Mouse (Mus musculus): ENCODE measurements around the gene Hoxa9.

Hoxa9 gene

DNA sequence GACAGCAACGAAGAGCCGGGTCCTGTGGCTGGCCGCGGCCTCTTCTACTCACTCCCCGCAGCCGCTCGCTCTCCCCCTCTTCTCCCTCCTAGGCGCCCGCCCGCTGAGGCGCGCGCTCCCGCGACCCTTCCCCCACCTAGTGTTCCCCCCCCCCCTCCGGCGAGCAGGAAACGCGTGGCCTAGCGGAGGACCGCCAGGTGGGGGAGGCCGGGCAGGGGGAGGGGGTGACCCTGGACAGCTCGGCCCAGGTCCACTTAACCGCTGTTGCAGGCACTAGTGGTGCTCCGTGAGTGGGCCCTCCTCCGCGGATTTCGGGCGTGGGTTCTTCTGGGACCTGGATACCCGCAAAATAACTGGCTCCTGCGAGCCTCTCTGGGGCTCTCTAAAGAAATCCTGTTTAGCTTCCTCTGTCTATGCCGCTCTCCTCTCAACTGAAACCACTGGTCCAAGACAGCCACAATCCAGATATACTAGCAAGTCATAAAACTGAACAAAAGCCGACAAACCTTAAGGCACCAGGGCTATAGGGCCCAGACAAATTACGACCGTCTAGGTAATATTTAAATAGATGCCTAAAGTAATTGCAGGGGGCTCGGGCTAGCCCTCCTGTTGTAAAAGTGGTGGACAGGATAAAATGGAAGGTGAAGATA is at the start of gene Hoxa9:
Gene Hoxa9 (minus strand): TSS at position 574 of the 650 bp plus-strand sequence.
- no peak for DNase-seq

DNA sequence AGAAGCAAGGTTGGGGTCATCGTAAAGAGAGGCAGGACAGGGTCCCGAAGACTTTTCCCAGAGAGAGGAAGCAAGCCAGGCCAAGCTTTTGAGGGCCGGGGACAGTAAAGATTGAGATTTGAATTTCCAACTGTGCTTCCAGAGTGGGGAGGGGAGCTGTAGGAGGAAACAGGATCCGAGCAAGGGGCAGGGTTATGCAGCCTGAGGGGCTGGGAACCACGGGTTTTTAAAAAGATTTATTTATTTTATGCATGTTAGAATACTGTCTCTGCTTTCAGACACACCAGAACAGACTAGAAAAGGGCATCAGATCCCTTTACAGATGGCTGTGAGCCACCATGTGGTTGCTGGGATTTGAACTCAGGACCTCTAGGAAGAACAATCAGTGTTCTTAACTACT is 46.0 kb upstream of the Hoxa9 start:
- no peak for DNase-seq

DNA sequence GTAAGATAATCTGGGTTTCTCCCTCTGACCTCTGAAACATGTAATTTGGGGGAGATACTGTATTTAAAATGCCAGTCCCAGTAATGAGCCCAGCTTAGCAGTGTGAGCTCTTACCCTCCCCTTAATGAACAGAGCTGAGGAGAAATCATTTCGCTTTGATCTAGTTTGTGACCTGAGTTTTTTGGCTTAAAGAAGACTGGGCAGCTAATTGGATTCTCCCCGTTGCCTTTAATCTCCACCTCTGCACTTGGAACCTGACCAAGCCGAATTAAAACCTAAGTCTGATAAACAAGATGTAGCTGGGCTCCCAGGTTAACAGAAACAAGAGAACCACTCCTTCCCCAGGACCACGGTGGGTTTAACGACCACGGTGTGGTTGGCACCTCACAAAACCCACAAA is 45.5 kb upstream of the Hoxa9 start:
- DNase-seq, result no peak

DNA sequence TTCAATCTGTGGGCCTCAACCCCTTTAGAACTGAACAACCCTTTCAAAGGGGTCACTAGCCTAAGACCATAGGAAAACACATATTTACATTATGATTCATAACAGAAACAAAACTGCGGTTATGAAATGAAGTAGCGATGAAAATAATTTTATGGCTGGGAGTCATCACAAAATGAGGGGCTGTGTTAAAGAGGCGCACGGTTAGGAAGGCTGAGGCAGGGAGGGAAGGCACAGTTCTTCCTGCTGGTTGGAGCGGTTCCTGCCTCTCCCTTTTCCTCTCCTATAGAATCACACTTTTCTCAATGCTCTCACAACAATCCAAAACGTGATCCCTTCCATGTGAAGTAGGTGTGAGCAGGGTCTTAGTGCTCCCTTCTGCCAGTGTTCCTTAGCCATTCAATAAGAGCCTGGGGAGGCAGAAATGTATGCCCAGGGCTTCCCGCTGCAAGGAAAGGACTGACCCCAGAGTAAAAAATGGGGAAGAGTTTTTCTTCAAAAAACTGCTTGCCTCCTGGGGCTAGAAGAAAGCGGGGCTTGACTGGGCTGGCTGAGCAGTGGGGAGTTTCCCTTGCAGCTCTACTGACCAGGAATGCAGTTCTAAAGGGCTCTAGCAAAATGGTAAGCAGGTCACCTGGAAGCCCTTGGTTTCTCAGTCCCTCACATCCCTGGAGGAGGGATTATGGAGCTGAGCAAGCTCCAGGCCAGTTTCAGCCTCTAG is 44.8 kb upstream of the Hoxa9 start:
- no peak for DNase-seq

DNA sequence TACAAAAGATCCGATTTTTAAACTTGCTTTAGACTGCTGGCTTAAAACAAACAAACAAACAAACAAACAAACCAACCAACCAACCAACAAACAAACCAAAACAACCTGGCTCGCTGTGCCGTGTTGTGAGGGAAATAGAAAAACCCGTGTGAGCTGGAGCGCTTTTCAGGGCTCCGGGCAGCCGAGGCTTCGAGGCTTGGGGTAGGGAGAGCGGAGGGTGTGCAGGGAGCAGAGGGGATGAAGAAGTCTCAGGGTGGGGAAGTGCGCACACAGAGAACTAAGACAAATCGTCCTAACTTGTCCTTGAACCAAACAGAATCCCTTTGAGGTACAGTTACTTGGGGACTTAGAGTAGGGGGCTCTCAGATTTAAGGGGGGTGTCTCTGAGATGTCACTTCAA is 43.7 kb upstream of the Hoxa9 start:
- no peak for DNase-seq

DNA sequence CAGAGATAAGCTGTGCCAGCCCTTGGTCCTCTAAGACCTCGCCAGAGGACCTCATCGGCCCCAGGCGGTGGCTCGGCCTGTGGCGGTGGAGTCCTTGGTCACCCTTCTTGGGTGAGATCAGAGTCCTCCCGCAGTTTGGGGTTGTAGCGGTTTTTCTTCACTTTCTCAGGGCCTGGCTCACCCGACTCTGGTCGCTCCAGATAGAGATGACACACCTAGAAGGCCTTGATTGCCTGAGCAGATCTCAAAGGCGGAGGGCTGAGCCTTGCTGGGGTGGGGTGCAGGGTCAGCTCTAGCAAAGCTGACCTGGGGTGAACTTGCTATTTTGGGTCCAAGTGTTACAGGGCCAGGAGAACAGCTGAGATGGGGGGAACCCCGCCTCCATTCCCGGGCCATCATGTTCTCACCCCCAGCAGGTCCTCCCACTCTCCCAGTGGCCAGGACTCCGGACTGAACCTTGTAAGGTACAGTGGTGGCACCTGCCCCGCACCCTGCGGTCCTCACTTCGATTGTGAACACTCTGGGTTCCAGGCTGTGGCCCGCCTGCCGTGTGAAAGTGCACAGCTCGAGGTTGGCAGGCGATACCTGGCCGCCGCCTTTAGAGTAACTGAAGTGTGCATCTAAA is 42.9 kb upstream of the Hoxa9 start:
- DNase-seq, result no peak

DNA sequence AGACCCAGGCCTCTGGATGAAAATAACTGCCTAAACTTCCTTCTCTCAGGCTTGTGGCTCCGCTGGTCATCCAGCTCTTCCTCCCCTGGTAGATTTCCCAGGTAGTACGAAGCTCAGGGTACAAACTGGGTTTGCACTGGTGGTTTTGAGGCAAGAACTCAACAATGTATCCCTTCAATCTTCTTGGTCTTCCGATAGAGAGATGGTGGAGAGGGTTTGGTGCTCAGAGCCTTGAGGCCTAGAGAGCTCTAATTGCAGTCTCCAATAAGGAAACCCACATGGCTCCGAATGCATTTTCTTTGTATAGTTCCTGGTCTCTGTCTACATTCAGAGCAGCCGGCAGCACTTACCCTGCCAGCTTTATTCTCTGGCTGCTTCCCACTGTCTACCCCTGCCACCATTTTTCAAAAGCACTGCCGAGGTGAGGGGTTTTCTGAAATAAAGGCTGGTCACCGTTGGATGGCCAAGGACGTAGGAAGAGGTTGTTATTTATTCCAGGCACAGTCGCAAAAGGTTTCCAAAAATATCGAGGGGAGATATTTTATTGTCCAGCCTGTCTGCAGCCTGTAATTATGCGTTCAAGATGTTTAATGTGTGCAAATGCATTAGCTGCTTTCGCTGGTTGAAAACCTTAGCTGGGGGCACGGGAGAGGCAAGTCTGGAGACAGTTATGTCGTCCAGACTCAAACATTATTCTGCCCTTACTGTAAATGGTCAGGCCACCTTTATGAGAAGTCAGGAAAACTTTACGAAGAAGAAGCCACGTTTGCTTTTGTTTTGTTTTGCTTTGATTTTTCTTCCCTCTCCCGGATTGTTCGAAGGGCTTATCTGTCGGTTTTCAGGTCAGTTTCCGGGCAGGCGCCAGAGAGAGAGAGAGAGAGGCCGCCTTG is 42.1 kb upstream of the Hoxa9 start:
- no peak for DNase-seq

DNA sequence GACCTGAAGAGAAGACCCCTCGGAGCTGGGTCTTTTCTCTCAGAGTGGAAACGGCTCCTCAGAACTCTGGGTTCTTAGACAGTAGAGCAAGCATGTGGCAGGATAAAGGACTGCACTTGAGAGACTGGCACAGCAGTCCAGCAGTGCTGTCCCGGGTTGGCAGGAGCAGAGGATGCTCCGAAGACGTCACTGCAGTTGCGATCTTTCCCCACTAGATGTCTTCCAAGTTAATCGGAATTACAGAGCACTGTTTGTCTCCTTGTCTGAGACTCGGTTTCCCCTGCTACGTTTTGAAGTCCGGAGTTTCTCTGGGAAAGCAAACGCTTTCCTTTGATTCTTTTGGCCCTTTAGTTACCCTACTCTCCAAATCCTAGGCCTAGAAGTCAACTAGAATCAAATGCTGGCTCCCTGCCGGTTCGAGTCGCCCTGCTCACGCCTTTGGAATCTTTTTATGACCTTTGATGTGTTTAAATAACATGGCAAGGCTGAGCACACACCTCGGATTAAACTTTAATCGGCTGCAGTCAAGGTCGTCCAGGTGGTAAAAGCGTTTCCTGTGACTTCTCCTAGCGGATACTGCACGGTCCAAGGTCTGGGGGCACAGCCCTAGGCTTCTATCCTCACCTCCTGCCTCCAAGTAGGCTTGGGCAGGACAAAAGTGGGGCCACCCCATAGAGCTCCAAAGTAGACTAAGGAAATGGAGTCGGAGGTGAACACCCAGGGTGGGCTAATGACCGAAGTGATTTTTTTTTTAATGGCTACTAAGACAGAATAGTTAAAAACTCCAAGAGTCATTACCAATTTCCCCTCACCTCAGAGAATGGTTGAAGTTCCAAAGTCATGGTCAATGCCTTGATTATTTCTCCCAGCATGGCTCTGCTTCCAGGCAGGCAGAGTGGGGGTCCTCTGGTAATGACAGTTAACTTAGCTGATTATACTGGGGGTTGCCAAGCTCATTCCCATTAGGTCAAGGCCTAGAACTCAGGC is 39.9 kb upstream of the Hoxa9 start:
- no peak for DNase-seq

DNA sequence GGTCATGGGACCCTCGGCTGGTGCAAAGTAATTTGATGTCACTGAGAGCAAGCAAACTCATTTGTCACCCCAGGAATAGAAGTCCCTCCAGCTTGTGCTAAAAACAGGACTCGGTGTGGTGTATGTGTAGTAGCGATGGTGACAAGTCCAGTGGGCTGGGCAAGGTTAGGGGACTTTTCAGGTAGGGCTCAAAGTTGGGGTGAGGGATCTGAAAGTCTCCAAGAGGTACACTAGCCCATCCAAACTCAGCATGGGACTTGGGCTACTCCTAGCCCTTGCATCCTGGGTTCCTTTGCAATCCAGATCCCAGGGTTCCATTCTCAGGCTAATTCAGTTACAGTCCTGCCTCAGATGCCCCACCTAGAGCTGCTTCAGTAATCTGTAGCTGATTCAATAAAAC is 37.9 kb upstream of the Hoxa9 start:
- DNase-seq, result no peak

DNA sequence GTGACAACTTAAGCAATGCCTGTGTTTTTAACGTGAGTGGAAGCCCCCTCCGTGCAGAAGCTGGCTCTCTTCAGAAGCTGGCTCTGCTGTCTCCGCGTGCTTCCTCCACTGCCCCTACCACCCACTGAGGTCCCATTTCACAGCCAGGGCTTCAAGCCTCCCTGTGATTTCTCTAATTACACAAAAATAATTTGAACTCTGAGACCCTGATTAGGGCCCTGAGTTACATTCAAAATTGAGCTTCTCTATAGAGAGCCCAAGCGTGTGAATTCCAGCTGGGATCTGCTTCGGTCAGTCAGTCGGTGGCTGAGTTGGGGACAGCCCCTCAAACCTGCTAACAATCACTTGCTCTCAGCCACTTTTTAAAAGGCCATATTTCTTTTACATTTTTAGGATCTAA is 37.5 kb upstream of the Hoxa9 start:
- DNase-seq, result no peak

DNA sequence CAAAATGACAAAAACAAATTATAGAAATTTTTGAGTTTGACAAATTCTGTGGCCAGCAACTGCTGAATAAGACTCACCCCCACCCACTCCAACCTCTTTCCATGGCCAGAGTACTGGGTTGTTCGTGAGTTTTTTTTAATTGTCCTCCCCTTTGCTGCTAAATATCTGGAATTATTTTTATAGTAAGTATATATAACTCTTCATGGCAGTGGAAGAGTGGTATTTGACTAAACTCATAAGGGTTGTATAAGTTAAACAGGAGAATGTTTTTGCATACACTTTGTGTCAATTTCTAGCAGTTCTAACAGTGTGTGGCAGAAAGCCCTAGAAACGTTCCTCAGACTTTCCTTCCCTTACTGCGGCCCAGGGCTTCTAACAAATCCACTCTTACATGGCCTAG is 36.8 kb upstream of the Hoxa9 start:
- no peak for DNase-seq

DNA sequence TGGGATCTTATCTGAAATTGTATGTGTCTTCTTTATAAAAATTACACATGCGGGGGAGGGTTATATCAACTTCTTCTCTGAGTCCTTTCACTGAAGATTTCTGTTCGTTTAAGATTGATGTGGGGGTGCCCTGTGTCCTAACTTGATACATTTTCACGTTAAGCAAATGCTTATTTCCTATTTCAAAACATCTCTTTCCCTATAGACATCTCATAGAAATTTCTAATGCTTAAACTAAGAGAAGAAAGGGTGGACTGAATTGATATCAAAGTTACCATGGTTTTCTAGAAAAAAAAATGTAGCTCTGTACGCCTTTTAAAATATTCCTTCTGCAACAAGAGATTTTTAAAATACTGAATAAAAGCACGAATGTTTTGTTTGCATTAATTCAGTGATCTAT is 36.3 kb upstream of the Hoxa9 start:
- no peak for DNase-seq

DNA sequence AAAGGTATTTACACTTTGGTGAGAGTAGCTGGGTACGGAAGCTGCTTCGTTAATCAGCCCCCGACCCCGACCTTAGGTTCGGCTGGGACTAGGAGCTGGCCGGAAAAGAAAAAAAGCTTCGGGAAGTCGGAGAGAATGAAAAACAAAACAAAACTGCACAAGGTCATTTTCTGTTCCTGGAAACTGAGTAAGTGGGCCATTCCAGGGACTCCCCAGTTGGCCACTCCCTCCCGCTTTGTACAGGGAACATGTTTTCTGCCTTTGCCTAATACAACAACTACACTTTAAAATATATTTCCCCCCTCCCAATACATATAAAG is 35.7 kb upstream of the Hoxa9 start:
- no peak for DNase-seq

DNA sequence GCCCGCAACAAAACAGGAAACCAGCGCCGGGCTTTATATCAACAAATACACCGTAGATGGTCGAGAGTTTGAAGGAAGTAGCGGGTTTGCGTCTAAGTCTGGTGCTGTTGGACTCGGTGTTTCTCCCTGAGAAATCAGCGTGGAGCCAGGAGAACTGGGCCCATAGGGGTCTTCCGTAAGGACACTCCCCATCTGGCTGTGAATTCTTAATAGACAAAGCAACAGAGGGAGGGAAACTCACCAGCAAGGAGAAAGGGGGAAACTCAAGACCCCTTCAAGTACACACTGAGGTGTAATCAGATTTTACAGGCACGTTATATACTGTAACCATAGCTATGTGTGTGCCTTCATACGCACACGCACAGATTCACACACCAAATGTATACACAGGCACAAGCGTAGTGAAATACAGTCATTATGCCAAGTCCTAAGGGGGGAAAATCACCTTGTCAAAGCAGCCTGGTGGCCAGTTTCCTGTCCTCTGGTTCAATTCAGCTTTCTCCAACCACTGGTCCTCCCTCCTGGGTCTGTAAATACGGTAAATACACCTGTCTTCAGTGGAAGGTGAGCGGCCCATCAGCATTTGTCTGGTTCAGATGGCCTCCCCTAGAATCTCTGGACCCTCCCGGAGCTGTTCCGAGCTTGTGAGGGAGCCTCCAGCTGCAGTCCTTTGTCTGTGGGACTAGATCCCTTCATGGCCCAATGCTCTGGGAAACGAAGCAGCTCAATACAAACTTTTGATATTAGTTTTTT is 35.2 kb upstream of the Hoxa9 start:
- no peak for DNase-seq

DNA sequence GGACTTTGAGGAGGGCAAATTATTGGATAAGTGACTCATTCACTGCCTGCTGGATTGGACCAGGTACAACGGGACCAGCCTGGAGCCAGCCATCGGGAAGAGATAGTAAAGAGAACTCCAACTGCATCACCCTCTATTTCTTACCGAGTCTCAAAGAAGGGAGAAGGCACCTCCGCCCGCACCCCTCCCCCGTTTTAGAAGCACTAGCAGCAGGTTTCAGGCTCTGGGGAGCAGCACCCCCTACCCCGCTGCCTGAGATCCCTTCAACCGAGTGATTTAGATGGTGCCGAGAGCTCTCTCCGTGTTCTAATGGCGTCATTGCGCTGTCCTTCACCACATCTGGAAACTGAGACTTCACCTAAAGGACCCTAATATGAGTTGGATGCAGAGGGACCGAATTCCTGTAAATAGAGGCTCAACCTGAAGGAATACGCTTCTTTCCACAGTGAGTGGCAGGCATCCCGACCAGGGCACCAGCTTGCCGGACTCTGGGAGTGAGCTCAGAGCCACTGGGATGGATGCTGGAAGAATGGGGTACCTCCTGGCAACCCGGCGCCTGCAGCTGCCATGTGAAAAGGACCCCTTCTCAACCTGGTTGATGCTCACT is 34.5 kb upstream of the Hoxa9 start:
- DNase-seq, result no peak

DNA sequence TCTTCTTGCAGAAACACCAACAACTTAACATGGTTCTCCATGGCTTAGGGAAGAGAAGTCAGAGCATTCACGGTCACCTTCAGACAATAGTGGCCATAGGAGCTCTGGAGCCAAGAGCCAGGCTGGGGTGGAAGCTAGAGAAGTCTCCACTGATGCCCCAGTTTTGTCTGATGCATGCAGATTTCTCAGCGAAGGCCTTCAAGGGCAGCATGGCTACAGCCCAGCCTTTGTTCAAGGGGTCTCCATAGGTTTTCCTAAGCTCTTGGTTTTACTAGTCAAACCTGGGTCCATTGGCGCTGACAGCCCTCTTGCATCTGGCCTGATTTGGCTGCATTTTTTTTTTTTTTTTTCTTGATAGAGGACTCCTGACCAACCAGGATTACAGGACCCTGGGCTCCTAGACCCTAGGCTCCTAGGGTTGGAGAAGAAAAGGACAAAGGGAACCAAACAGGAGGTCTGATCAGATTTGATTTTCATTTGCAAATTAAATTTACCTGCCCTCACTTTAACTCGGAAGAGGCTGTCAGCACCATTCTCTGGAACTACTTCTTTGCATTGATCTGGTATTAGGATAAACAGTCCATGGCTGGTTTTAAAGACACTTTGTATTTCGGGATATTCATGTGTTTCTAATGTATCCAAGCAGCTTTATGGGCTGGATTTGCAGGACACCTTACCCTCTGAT is 33.4 kb upstream of the Hoxa9 start:
- no peak for DNase-seq

DNA sequence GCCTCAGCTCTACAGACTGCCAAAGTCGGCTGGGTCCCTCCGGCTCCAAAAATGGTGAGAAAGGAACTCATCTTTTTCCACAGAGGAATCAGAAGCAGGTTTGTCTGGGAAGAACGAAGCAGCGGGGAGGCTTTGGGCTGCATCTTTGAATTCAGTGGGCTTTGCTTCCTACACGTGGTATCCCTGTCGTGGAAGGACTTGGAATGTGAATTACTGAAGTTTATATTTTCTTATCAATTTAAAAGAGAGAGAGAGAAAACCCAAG is 32.4 kb upstream of the Hoxa9 start:
- no peak for DNase-seq

DNA sequence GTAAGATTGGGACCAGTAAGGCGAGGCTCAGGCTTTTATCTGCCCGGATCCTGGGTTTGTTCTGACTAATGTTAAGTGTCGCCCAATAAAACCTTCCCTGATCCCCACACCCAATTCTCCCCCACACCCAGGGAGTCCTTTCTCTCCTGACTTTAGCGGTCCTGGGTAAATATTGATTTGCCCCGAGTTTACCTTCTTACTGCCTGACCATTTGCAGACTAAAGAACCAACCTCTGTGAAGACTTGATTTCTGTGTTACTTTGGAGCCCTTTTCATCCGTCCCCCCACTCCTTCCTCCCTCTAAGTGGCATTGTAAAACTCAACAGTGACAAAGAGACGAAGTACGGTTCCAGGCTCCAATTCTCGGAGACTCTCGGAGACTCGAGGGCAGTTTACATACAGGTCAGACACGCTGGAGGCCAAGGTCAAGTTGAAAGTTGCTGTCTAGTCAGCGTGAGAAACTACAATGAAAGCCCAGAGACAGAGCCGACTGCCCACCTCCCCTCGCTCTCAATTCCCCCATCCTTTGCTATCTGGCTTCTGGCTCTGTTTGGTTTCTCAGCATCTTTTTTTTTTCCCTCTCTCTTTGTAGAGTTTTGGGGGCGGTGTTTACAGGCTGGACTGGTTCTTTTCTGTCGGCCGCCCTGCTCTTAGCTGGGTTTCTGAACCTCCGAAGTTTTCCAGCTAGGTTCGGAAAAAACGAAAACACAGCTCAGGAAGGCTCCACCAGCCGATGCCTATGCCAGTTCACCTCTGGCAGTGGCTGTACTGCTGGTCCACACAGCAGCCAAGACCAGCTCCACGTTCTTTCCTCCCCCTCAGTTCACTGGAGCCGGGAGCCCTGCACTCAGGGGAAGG is 31.8 kb upstream of the Hoxa9 start:
- no peak for DNase-seq

DNA sequence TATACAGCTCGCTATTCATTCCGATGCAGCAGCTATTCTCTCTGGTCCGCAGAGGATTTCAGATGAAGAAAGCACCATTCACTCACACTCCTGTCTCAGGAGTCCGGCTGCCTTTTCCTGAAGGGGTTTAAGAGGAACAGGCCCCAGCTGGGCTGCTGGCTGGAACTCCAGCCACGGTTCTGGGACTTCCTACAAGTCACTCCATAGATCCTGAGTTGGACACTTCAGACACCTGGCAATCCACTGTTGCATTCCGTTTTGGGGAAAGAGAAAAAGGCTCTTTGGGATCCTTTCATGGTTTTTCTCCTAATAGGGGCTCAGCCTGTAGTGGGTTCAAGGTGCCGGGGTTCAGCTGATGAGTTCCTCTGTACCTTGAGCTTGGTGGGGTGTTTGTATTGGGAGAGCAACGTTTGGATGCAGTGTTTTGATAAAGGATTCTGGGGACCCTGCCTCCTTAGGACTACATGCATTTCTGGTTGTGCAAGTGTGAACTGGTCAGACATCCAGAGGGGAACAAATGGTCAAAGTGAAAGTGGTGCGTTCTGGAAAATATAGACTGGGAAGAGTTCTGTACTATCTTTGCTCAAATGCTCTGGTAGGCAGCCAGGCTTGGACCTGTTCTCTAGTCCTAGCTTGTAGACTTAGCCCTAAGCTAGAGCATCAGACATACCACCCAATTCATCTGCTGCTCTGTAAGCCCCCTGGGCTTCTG is 31.0 kb upstream of the Hoxa9 start:
- DNase-seq, result no peak
